Mouse (Mus musculus): Measurements from ENCODE around the gene Mtrex. TPM values are rescaled to one million over a fixed set of nuclear protein-coding genes. Genes with fewer than 3 reads are reported as not detected.

The Mtrex gene
- polyA plus RNA-seq, 1 experiment from 2014 or later: 65.0 TPM

- no peak overlapping the region for H3K4me2 ChIP-seq (replicated peaks)
- ATAC-seq (ENCODE audit: low FRiP score) (no peak), DNase-seq (ENCODE audit: low spot score) (no peak)
- H3K36me3 ChIP-seq (replicated peaks; ENCODE audit: control insufficient read depth, insufficient read depth): no peaks in the 10 kb centered on the region
- no peak overlapping the region for H3K9ac ChIP-seq
- 87% methylated on average over 6 of the region's 6 CpGs for WGBS
- H3K27ac ChIP-seq: no peak overlapping the region
- no peak overlapping the region for H3K4me3 ChIP-seq (replicated peaks; ENCODE audit: low read length)
- no peaks in the 10 kb centered on the region for H3K9me3 ChIP-seq (ENCODE audit: control insufficient read depth, low read length)
- no peaks in the 10 kb centered on the region for H3K4me1 ChIP-seq (replicated peaks; ENCODE audit: control insufficient read depth, insufficient read depth, low read length)
- no peaks in the 10 kb centered on the region for H3K27me3 ChIP-seq (ENCODE audit: control insufficient read depth, insufficient read depth, low read length)
Measured at GRCm38 (mm10) chr13:112823236-112823910, 103.8 kb downstream of the Mtrex start.

GRCm38 (mm10) chr13:112822413-112822812, 104.8 kb downstream of the Mtrex start:
- WGBS: 81% methylated on average over 3 of the region's 3 CpGs

DNA sequence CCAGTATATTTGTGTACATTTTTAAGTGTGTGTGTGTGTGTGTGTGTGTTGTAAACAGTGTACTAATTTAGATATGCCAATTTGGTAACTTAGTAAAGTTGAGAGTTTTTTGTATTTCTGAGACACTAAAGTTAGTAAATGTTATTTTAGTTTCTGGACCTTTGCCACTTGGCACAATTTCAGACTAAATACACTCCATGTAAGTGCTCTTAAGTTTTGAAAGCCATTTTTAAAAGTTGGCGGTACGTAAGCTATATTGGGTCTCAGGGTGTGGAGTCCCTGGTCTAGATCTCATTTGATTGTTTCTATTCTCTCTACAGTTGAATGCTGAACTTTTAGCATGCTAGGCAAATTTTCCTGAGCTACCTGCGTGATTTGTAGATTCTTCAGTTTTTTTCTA, 109.1 kb downstream of the Mtrex start:
- 92% methylated on average over 3 of the region's 3 CpGs for WGBS
- no peaks in the 10 kb centered on the region for H3K27me3 ChIP-seq (ENCODE audit: control insufficient read depth, insufficient read depth, low read length)
- H3K9me3 ChIP-seq (ENCODE audit: control insufficient read depth, low read length): no peaks in the 10 kb centered on the region
- no peaks in the 10 kb centered on the region for H3K36me3 ChIP-seq (replicated peaks; ENCODE audit: control insufficient read depth, insufficient read depth)
- no peak overlapping the region for H3K4me2 ChIP-seq (replicated peaks)
- no peak overlapping the region for H3K4me3 ChIP-seq (replicated peaks; ENCODE audit: low read length)
- no peaks in the 10 kb centered on the region for H3K4me1 ChIP-seq (replicated peaks; ENCODE audit: control insufficient read depth, insufficient read depth, low read length)
- no peak for ATAC-seq (ENCODE audit: low FRiP score)
- H3K9ac ChIP-seq: no peak overlapping the region
- no peak for DNase-seq (ENCODE audit: low spot score)
- no peak overlapping the region for H3K27ac ChIP-seq

More at GRCm38 (mm10) chr13:112822413-112822812, 104.8 kb downstream of the Mtrex start:
- H3K4me1 ChIP-seq (replicated peaks; ENCODE audit: control insufficient read depth, insufficient read depth, low read length): no peaks in the 10 kb centered on the region
- H3K36me3 ChIP-seq (replicated peaks; ENCODE audit: control insufficient read depth, insufficient read depth): no peaks in the 10 kb centered on the region
- no peak overlapping the region for H3K4me2 ChIP-seq (replicated peaks)
- H3K27ac ChIP-seq: no peak overlapping the region
- ATAC-seq (ENCODE audit: low FRiP score) (no peak), DNase-seq (ENCODE audit: low spot score) (no peak)
- H3K9me3 ChIP-seq (ENCODE audit: control insufficient read depth, low read length): no peaks in the 10 kb centered on the region
- no peak overlapping the region for H3K9ac ChIP-seq
- no peaks in the 10 kb centered on the region for H3K27me3 ChIP-seq (ENCODE audit: control insufficient read depth, insufficient read depth, low read length)
- no peak overlapping the region for H3K4me3 ChIP-seq (replicated peaks; ENCODE audit: low read length)

Other genes with a start within 250 kb of the Mtrex start
- gene Plpp1, start 126.6 kb downstream of the Mtrex start, polyA plus RNA-seq (2014; fragmentation: Nextera tagmentation; extraction: Ambion mirVana): 63.8 and 65.1 TPM in 2 replicates
- gene Dhx29, start 56 bp upstream of the Mtrex start, polyA plus RNA-seq (2014; fragmentation: Nextera tagmentation; extraction: Ambion mirVana): 30.2 and 33.5 TPM in 2 replicates
- gene Ccno, start 60.4 kb upstream of the Mtrex start, polyA plus RNA-seq (2014; fragmentation: Nextera tagmentation; extraction: Ambion mirVana): 1.0 and 2.1 TPM in 2 replicates
- gene Mcidas, start 66.4 kb upstream of the Mtrex start, polyA plus RNA-seq (2014; fragmentation: Nextera tagmentation; extraction: Ambion mirVana): 0.86 and 1.2 TPM in 2 replicates
- gene Cdc20b, start 107.7 kb upstream of the Mtrex start, polyA plus RNA-seq (2014; fragmentation: Nextera tagmentation; extraction: Ambion mirVana): 0.17 and 0.96 TPM in 2 replicates
- 58.6 and 67.1 TPM in 2 replicates for gene Gpx8, start 119.0 kb upstream of the Mtrex start, polyA plus RNA-seq (2014; fragmentation: Nextera tagmentation; extraction: Ambion mirVana)
- not detected in 2 replicates for gene Gzma, start 173.6 kb upstream of the Mtrex start, polyA plus RNA-seq (2014; fragmentation: Nextera tagmentation; extraction: Ambion mirVana)